Mouse (Mus musculus): ENCODE results near the gene Hist1h4f. TPM values are rescaled to one million over a fixed set of nuclear protein-coding genes. Genes with fewer than 3 reads are reported as not detected.
"Not testable (repeated sequence)": the region's sequence is repeated elsewhere in the genome, so short reads cannot be mapped to it uniquely, and the experiment has no call there.

The Hist1h4f gene
- 100 to 1,000 TPM; 802 to 855 TPM for total RNA-seq (2021)

DNA sequence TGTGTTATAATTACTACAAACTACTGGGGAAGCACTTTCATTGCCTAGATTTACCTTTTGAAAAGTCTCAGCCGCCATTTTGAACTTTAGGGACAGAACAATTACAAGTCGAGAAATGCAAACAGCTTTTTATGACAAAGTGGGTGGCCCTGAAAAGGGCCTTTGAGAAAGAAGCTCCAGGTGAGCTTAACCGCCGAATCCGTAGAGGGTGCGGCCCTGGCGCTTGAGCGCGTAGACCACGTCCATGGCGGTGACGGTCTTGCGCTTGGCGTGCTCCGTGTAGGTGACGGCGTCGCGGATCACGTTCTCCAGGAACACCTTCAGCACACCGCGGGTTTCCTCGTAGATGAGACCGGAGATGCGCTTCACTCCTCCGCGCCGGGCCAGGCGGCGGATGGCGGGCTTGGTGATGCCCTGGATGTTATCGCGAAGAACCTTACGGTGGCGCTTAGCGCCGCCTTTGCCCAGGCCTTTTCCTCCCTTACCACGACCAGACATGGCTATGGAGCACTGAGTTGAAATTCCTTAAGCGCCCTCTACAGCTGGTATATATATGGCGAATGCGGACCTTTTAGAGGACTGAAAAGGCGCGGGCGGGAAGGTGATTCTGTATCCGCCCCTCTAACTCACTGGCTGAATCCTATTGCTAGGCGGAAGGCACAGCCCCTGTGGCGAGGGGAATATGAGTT, at the start of gene Hist1h4f:
Gene Hist1h4f, minus strand, starts transcription at position 503 of the 689 bp plus-strand sequence.
- DNase-seq: peak; percentile 89

DNA sequence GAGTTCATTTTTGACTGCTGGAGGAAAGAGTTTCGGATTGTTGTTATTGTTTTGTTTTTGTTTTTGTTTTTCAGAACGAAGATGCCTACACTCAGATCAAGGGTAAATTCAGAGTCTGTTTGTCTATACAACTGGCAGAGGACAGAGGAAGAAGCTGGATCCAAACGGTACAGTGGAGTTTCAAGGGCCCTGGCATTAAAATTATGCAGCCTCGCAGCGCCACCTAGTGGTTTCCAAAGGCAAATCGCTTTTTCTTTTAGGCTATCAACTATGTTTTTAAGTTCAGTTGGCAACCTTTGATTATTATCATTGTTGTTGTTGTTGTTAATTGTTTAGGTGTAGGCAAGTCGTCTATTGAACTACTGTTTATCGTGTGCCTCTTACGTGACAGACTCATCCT, 46.5 kb upstream of the Hist1h4f start:
- DNase-seq: peak; percentile 87

DNA sequence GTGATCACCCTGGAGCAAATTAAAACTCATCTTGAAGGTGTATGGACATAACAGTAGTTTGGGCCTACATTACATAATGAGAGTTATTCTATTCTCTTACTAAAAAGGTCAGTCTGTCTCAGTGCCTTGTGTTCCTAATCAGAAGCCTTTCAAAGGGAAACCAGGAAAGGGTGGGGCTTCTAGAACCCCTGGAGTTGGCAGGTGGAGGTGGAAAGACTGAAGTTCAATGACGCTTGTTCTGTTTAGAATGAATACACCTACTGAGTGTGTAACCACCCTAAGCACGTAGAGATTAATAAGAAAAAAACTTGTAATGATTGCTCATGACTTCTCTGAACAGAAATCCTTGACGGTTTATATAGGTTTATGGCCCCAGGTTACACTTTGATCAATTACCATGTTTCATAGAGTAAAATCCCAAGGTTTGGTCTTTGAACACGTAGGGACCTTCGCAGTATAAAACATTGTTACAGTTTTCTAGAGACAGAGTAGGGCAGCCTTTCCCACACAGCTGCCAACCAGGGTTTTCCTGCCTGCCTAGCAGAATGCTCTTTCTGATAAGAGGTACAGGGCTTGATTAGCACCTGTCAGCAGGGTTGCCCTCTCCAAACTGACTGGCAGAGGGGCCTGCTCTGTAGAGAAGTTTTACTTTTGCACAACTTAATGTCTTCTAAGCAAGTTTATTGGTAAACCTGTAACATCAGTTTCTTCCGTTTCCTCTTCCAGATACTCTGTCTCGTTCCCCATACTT, 44.3 kb upstream of the Hist1h4f start:
- DNase-seq: no peak

DNA sequence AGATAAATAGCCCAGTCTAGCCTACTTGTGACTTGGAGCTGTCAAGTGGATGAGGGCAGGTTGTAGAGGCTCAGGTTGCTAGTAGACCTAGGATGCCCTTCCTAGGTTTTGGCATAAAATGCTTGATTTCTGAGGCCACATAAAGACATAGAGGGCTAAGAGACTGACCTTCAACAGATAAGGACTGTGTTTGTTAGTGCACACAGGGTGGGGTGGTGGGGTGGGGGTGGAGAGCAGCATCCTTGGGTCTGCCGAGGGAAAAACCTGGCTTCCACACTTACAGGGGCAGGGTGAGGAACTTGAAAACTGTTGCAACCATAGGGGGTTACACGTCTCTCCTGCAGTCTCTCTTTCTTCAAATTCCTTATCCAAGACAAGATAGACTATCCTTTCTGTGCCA, 43.7 kb upstream of the Hist1h4f start:
- DNase-seq: no peak

DNA sequence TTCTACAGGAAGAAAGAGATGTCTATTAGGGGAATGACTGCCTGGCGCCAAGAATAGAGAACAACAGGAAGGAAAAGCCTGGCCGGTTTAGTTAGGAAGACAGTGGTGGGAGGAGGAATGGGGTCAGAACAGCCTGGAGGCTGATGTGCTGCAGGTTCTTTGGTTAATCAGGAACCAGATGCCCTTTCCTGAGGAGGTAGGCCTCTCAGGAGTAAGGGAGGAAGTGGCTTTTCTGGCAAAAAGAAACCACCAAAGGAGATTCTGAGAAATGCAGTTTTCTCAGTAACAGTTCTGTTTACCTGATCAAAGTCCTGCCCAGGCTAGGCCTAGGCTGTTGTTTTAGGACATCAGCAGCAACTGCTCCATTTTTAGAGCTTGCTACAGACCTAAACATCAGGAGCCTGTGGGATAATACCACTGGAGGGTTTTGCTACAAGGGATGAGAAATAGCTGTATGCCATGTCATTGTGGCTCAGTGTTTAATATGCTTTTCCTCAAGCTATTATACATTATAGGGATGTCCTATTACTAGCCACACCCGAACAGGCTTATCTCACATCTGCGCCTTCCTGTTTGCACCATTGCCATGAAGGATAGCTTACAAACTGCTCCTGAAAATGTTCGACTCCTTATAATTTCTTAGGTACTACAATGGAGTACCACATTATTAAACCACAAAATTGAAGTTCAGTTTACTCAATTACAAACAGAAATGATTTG, 41.8 kb upstream of the Hist1h4f start:
- DNase-seq: peak; percentile 6

DNA sequence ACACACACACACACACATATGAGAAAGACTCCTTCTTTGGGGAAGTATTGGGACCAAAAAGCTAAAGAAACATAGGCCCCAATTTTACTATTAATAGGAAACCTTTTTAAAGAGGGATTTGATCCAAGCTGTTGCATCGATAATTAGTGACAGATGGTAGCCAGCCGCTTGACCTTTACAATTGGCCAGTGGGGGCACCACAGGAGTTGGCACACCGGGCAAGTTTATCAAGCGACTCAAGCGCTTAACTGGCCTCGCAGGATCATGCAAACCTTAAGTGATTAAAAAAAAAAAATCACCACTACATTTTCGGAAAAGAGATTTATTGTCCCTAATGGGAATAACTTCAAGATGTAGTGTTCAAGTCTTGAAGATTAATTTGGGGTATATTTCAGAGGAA, 41.2 kb upstream of the Hist1h4f start:
- DNase-seq: no peak

DNA sequence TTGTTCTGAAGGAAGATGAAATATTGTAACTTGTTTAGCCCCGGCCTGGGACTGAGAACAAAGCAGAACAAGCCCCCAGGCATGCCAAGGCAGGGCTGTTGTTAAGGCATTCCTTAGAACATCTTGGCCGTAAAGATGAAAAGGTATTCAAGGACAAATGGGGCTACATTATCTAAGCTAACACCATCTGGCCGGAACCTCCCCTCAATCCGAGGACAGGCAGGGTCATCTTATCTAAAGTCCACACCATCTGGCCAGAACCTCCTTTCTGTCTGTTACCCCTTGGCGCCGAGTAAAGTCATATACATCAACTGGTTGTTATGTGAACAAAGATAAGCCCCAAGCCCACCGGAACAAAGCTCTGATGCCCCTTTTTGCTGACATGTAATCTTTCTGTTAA, 40.4 kb upstream of the Hist1h4f start:
- not testable (repeated sequence) for DNase-seq

DNA sequence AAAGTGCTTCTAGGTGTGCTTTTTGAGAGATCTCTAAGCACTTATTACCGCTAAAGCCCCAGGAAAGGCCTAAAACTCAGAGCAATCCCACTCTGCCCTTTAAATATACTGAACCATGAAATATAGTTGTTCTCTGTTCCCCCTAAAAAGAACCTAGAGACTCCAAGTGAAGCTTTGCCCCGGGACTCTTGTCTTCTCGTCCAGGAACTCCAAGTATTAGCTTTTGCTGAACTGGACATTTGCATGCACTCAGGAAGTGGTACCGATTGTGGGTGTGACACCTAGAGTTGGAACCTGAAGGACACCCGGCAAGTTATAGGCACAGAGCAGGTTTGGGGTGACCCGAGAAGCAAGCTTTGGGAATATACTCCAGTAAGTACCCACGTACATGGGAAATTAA, 39.8 kb upstream of the Hist1h4f start:
- no peak for DNase-seq

DNA sequence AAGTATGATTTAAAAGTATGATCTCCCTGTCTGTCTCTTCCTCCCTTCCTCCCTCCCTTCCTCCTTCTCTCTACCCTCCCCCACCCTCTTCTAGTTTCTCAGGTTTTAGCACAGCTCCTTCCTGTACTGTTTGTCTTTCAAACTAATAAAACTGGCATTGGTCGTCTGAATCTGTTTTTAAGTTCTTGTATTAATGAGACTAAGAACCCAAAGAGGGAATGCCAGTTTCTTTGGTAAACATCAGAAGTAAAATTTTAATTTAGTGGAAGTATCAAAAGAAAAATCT, 35.4 kb upstream of the Hist1h4f start:
- DNase-seq: no peak

DNA sequence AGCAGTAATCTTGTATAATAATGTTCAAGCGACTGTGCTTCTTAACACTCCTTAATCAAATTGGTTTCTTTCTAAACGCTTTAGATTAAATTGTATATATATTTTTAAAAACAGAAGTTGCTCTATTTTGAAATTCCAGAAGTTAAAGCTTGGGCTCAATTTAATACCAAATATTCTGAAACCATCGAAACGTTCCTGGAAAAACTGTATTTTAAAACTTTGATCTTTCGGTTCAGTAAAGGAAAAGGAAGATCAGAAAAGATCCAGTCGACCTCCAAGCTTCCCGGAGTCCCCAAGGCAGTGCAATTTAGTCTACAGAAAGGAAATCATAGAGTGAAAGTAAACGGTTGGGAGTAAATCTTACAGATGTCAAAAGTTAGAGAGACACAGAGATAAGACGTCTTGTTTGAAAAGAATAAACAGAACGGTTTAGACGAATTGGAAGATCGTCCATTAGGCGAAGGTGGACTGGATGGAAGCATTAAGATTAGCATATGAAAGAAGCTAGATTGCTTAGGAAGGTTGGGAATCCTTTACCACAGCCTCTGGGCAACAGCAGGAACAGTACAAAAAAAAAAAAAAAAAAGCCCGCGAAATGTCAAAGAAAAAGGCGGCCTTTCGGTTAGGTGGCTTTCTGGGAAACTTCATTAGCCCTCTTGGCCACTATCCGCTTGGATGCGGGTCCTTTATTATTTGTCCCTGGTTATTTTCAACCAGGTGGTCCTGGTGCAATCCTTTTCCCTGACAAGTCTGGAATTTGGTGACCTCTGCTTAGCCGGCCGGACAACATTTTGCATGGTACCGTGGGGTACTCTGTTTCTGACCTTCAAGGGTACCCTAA, 34.9 kb upstream of the Hist1h4f start:
- no peak for DNase-seq

DNA sequence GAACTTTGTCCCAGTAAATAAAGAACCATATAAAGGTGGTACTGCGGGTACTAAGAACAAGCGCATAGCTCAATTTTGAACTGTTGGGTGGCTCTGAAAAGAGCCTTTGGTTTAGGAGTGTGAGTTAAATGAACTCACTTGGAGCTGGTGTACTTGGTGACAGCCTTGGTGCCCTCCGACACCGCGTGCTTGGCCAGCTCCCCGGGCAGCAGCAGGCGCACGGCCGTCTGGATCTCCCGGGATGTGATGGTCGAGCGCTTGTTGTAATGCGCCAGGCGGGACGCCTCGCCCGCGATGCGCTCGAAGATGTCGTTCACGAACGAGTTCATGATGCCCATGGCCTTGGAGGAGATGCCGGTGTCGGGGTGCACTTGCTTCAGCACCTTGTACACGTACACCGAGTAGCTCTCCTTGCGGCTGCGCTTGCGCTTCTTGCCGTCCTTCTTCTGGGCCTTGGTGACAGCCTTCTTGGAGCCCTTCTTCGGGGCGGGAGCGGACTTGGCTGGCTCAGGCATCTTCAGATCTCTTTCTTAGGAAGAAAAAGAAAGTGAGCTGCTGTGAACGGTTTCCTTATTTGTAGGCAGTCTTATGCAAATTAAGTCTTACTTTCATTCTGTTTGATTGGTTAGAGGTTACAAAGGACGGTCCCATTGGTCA, 34.1 kb upstream of the Hist1h4f start:
- DNase-seq: peak; percentile 66

DNA sequence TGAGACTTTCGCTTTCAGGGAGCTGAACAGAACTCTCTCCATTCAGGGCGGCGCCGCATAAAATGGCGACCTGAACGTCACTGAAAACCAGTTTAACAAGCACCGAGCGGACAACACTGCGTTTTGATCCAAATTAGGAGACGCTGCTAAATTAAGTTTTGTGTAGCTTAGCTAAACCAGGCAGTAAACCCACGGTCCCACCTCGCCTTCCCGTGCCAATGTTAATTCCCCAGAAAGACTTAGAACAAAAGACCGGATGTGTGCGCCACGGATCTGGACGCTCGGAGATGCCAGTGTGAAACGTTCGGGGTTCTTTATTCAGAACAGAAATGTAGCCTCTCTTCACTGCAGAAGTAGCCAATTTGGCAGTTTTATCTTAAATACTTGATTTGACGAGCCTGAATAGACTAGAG, 33.6 kb upstream of the Hist1h4f start:
- peak; percentile 76 for DNase-seq

DNA sequence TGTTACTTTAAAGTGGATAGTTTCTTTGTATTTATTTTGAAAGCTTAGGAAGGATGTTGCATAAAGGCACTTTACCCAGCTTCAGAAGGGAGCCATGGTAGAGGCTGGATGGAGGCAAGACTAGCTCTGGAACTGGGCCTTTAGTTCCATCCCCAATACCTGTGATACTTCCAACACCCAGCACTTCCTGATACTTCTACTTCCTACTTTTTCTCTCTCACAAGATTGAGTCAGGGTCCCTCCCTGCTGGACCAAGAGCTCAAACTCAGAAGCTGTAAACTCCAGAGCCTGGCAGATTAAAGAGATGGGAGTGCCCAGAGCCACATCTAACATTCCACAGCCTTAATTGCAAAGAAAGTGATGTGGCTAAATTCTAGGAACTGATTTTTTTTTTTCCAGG, 32.9 kb upstream of the Hist1h4f start:
- DNase-seq: no peak

DNA sequence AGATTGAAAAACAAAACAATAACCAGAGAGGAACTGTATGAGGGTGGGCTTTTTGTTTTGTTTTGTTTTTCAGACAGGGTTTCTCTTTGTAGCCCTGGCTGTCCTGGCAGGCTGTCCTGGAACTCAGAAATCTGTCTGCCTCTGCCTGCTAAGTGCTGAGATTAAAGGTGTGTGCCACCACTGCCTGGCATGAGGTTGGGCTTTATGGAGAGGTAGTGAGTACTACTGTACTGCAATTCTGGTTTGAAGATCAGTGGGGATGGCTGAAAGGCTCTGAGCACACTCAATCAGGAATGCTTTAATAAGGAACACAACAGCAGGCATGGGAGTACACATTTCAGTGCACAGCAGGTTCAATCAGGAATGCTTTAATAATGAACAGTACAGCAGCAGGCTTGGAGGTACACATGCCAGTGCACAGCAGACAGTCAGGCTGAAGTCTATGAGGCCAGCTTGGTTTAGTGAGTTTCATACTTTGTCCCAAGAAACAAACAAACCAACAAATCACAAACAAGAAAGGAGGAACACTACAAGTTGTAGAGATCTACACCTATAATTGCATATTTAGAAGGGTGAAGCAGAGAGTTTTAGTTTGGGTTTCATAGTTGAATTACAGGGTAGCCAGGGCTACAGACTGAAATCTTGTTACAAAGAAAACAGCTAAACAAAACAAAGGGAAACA, 32.1 kb upstream of the Hist1h4f start:
- DNase-seq: no peak

DNA sequence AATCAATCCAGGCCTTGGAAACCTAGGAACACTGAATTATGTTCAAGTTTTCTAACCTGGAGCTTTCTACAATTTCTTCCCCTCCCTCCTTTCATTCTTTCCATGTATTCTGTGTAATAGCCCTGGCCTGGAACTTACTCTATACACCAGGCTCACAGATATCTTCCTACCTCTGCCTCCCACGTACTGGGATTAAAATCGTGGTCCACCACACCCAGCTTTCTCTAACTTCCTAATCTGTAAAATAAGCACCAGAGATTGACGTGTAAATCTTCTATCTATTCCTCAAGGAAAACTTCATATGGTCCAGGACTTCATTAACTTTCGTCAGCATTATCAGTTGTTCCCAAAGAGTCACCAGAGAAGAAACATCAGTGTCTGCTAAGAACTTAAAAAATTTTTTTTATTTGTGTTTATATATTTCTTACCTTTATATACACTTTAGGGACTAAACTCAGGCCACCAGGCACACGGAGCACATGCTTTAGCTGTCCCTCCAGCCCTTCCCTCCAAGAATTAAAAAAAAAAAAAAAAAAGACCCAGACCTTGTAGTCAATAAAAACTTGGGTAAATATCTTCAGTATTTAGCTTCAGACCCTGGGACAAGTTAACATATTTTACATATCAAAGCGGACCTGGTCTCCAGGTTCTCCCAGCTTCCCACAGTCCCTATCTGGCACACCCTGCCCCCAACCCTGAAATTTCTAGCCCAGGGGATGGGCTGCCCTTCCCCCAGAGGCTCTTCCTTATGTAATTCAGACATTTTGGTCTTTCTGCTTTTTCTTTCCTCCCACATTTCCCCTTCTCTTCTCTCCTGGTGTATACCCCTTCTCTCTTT, 31.0 kb upstream of the Hist1h4f start:
- no peak for DNase-seq

DNA sequence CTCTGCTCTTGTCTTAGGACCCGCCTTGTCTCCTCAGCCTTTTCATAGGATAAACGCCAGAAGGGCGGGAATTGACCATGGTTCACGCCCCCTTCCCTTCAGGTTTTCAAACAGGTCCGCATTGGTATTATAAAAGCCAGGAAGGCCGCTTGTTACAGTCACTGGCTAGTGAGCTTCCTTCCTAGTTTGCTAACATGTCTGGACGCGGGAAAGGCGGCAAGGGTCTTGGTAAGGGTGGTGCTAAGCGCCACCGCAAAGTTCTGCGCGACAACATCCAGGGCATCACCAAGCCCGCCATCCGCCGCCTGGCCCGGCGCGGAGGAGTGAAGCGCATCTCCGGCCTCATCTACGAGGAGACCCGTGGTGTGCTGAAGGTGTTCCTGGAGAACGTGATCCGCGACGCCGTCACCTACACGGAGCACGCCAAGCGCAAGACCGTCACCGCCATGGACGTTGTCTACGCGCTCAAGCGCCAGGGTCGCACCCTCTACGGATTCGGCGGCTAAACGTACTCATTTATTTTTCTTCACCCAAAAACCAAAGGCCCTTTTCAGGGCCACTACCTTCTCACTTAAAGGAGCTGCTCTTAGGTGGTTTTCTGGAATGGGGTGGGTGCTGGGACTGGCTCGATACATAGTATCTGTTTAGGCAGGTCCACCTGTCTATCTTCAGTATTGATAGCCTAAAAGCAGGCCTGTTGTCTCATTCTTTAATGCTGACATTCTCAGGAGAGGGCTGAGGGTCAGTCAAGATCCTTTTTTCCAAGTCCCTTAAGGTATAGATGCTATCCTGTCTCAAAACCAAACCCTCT, 30.2 kb upstream of the Hist1h4f start, which contains the start of gene Hist1h4d:
Gene Hist1h4d, plus strand, starts transcription at position 191 of the 811 bp plus-strand sequence.
- DNase-seq: peak; percentile 97

DNA sequence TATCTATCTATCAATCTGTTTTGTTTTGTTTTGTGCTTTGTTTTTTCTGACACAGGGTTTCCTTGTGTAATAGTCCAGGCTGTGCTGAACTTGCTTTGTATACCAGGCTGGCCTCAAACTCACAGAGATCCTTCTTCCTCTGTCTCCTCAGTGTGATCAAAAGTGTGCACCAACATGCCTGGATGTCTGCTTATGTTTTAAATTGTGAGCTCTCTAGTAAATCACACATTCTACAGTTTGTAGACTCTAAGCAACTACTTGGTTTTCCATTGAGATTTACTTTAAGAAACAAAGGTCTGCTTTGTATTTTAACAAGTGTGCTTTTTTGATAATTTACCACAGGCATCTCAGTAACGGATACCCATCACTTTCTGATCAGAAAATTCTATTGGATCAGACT, 26.4 kb upstream of the Hist1h4f start:
- no peak for DNase-seq

DNA sequence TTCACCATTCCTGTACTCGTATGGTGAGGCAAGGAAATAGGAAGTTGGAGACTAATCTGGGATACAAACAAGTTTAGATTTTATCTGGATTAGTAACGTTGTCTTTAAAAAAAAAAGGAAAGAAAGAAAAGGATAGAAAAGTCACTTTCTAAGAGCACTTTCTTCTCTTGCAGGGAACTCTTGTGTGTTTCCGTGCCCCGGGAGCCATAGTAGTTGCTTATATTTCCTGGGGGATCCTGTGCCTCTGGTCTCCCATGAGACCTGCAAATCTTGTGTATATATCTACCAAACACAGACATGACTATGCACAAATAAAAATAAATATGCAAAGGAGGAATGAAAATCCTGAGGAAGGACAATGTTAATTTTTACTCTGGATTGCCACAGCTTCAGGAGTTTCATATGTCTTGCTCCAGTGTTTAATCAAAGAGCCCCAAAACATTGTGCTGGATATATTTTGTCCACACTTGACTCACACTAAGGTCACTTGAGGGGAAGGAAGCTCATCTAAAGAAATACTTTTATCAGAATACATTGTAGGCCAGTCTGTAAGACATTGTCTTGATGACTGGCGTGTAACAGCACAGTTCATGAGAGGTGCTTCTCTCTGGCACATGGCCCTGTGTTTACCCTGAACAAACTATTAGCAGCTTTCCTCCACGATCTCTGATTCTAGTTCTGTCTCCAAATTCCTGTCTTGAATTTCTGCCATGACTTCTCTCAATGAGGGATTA, 25.6 kb upstream of the Hist1h4f start:
- no peak for DNase-seq

DNA sequence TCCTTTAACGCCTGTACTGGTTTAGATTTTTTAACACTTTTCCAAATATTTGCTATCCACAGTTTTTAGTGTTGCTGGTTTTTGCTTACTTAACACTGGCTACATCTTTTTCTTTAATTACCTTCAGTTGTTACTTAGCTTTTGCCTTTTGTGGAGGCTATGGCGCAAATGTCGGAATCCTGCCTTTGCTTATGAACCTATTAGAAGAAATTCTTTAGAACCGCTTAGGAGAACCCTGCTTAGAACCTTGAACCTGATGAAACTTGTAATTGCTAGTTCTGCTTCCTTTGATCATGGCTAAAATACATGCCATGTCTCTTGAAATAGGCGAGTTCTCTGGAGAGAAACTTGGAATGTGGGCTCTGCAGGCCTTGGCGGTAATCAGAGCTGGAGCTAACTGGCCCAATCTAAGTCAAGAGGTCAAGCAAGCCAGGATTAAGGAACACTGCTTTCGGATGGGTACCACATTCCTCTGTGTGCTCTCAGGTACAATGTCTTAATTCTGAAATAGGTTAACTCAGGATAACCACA, 25.0 kb upstream of the Hist1h4f start:
- no peak for DNase-seq
